Mouse (Mus musculus) cerebellum, adult 9-11 months (tissue): ENCODE measurements around the gene Rexo1.

Experiments
- DNase-seq: peaks from one replicate; pipeline ENCODE4 v3.0.0; 2022

The Rexo1 gene

DNA sequence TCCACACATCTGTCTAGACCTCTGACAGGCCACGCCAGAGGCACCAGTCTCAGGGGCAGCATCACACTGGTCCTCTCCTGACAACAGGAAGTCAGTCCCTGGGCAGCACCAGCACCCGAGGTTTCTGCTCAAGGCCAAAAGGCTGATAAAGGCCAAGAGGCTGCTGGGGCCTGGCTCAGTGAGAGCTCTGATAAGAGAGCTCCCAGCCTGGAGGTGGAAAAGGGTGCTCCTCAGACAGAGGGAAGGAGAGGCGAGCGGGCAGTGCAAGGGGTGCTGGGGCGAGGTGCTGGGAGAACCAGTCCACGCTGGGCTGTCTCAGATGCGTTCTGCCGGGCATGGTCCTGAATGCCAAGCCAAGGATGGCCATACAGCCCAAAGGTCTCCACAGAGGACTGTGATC is 7.8 kb downstream of the Rexo1 start:
- DNase-seq = no peak

DNA sequence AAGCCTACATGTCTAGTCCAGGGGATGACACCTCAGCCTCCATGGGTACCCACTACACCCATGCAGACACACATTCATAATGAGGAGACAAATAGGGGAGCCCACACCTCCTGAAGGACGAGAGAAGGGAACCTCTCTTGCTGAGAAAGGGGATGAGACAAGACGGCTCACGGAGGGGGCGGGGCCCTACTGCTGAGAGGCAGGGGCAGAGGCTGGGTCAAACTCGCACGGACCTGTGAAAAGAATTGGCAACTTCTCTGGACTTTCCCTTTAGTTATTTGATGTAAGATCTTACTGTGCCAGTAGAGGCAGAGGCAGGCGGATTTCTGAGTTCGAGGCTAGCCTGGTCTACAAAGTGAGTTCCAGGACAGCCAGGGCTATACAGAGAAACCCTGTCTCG is 9.0 kb downstream of the Rexo1 start:
- DNase-seq = no peak

DNA sequence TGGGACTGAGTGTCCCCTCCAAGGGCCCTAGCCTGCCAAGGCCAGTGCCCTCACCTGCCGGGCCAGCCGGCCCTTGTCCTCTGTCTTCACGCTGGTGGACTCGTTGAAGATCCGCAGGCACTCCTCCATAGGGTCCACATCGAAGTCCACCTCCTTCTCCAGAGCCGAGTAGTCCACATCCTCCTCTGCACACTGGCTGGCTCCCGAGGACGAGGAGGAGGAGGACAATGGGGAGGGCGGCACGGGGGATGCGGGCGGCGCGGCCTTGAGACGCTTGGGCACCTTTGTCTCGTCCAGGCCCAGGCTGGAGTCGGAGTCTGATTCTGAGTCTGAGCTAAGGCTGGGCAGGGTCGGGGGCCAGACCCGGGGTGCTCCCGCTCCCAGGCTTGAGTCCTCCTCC is 12.1 kb downstream of the Rexo1 start:
- DNase-seq = no peak

DNA sequence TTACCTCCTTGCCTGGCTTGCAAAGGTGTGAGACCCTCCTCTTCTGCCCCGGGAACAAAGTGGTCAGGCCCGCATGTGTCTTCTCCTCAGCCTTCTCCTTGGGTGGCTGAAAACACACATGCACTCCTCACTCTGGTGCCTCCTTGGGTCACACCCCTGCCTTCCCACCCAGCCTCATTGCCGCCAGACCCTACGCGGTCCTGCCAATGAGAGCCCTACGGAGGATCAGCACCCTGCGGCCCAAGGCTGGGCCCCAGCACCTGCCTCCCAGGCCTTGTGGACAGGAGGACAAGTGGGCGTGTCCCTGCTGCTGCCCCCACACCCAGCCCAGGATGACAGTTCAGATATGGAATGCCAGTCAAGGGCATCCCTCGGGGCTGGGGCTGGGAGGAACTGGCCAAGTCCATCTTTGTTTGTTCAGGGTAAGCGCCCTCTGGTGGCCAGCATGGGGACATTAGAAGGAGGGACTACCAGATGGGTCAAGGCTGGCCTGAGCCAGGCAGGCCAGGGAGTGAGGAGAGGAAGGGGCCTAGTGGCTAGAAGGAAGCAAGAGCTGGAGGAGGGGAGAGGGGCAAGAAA is 12.8 kb downstream of the Rexo1 start:
- DNase-seq = peak; percentile 73

DNA sequence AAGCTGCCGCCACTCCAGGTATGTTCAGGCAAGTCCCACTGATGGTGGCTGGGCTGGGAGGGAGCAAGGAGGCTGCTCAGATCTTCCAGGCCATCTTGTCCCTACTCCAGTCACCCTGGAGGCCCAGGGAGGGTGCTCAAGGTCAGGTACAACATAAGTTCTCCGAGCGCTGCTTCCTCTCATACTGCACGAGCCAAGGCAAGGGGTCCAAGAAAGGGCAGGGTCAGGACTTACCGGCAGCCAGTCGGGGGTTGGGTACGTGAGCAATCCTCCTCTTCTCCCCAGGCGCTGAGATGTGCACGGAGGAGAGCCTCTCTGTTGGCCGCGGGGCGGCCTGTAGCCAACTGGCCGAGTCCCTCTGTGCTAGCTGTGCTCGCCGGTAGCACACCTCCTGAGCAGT is 13.8 kb downstream of the Rexo1 start:
- DNase-seq = no peak

DNA sequence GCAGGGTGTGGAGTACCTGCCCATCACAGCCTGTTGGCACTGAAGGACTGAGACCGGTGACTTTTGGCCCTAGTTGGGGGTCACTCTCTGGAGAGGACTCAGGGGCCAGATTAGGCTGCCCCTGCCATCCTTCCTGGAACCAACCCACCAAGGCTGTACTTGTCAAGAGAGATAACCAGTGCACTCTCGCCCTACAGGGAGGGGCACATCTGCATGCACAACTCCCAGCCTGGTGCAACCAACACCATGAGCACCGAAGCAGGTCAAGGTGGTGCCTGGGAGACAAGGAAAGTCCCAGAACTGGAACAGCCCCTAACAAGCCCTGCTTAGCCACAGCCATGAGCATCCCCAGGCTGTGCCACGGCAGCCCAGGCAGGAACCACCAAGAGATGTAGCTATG is 14.4 kb downstream of the Rexo1 start:
- DNase-seq = no peak

DNA sequence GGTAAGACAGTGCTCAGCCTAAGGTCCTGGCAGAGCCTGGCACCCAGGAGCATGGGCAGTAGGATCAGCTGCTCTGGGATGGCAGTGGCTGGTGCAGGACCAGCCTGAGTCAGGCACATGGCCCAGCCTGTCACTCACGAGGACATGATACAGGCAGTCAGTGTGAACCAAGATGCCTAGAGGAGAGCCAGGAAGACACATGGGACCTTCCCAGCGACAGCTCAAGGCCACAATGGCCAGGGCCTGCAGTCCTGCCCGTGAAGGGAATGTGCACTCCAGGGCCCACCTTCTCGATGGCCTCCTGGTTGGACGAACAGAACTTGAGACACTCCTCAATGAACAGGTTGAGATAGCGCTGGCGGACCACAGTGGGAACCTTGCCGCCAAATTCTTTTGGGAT is 15.8 kb downstream of the Rexo1 start:
- DNase-seq = no peak

DNA sequence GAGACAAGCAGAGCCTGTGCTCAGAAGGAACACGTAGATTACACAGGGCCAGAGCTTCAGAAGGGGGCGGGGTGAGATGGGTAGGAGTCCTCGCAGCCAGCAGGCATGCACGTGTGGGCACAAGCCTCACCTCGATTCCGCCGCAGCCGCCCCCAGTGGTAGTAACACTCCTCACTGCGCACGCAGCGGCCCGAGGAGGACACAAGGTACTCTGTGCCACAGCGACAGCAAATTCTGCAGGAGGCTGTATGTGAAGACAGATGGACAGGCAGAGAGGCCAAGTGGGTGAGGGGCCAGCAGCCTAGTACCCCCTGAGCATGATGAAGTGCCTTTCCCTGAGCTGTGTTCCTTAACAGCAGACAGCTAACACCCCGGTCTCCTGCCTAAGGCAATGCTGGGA is 17.5 kb downstream of the Rexo1 start:
- no peak for DNase-seq

DNA sequence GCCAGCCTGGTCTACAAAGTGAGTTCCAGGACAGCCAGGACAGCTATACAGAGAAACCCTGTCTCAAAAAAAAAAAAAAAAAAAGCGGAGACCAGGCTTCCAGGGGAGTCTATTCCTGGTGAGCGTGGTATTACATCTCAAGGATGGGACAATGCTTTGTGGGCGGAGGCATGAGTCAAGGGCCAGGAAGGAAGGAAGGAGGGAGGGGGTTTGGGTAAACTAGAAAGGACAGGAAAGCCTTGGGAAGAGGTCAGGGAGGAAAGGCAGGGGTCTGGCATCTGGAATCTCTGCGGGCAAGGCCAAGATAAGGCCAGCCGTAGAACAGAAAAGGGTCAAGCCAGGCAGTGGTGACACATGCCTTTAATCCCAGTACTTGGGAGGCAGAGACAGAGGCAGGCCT is 21.9 kb downstream of the Rexo1 start:
- DNase-seq = no peak

DNA sequence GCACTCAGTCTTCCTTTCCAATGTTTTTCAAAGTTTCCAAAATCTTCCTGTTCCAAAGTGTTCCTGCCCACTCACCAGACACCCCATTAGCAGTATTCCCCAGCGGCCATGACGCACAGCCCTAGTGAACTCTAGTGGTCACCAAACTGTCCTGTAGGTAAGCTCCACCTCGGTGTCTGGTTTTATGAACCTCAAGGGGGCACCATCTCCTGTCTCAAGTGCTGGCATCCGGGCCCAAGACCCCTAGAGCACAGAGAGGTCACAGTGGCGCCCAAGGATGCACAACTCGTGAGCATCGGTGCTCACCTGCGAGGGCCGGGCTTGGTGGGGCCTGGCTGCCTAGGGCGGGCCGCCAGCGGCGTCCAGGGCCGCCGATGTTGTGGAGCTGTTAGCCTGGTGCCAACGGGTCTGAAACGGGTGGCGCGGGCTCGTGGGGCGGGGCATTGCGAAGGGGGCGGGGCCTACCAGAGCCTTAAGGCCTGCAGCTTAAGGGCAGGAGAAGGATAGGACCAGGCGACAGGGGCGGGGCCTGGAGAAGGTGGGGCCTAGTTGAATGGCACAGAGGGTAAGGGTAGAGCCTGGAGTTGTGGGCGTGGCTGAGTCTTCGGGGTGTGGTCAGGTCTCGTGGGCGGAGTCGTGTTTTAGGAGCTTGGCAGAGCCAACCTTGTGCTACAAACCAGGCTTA is 22.5 kb downstream of the Rexo1 start, which contains the start of gene Atp8b3:
Gene Atp8b3, minus strand, starts transcription at position 415 of the 685 bp plus-strand sequence.
- DNase-seq = peak; percentile 47

DNA sequence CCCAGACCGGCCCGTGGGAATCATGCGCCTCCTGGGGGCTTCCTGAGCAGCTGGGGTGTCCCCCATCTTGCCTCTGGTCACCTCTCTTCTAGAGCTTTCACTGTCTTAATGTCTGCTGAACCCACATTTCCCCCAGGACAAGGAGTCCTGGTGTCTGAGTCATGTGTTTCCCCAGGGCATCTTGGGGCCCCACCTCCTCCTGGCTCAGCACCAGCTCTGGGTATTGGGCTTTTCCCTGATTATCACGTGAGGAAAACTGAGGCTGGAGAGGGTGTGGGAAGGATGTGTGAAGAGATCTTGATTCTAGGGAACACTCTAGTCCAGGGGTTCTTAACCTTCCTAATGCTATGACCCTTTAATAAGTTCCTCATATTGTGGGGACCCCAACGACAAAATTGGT is 23.2 kb downstream of the Rexo1 start:
- no peak for DNase-seq

DNA sequence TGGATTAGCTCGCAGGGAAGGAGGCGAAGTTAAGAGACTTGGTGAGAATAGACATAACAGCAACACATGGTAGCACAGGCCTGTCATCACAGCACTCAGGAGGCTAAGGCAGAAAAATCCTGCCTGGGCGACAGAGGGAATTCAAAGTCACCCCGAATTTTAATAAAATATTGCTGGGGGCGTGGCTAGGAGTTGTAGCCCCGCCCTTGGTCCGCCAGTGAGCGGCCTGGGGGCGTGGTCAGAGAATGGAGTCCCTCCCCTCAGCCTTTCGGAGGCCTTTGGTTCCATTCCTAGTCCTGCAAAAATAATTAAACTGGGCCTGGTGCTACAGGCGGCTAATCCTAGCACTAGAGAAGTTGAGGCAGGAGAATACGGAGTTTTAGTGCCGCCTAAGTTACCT is 25.6 kb downstream of the Rexo1 start:
- DNase-seq = no peak

DNA sequence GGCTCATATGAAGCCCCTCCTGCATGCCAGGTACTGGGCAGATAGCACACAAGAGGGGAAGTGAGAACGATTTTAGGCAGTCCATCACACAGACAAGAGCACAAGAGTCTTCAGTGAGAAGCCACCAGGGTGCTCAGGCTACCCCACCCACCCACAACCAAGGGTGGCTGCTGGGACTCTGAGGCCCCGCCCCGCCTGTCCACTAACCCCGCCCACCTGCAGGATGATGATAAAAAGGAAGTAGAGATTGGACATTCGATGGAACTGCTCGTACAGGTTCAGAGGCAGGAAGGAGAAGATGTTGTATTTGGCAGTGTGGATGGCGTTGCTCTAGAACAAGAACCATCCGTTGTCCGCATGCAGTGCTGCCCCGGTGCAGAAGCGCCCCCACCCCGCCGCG is 26.3 kb downstream of the Rexo1 start:
- DNase-seq = no peak

DNA sequence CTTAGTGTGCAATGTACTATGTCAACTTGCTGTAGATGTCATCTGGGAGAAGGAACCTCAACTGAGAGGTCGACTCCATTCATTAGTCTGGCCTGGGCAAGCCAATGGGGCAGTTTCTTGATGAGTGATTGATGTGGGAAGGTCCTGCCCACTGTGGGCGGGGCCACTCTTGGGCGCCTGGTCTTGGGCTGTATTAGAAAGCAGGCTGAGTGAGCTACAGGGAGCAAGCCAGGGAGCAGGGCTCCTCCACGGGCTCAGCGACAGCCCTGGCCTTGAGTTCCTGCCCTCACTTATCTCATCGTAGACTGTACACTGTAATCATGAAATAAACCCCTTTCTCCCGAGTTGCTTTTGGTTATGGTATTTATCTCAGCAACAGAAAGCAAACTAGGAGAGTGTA is 27.7 kb downstream of the Rexo1 start:
- DNase-seq = no peak

DNA sequence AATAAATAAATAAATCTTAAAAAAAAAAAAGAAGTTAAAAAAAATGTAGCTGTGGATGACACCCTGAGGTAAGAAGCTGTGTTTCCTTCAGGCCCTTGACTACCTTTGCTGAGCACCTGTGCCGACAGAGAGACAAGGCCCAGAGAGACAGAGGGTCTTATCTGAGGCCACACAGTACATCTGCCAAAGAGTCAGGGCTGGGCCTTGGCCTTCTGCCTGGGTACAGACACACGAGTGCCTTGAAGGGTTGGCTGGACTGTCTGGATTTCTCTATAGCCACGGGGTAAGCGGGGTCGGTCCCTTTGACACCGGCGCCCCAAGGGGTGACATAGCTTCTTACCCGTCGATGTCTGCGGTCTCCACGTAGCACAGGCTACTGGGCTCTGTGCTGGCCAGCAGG is 28.6 kb downstream of the Rexo1 start:
- DNase-seq = no peak

DNA sequence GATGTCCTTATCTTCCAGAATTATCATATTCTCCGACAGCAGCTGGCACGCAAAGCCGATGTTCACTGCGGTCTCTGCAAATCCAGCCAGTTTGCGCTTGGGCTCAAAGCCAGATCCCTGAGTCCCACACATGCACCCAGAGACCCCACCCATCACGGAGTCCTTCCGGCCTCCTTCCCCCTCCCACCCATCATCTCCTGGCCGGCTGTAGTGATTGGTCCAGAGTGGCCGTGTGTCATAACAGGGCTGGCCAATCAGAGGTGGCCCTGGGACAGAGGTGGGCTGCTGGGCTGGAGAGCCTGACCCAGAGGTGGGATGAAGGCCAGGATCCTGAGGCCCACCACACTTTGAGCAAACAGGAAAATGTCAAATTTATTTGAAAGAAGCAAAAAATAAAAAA is 35.2 kb downstream of the Rexo1 start:
- DNase-seq = no peak

DNA sequence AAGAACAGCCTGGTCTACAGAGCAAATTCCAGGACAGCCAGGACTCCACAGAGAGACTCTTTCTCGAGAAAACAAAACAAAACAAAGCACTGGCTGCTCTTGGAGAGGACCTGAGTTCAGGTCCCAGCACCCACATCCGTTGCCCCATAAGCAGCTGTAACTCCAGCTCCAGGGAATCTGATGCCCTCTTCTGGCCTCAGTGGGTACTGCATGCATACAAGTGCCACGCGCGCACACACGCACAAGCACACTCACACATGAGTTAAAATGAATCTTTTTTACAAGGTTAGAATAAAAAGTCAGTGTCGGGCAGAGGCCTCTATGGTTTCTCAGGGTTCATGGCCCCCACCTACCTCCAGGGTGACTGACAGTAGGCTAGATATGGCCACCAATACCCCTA is 38.1 kb downstream of the Rexo1 start:
- DNase-seq = no peak

DNA sequence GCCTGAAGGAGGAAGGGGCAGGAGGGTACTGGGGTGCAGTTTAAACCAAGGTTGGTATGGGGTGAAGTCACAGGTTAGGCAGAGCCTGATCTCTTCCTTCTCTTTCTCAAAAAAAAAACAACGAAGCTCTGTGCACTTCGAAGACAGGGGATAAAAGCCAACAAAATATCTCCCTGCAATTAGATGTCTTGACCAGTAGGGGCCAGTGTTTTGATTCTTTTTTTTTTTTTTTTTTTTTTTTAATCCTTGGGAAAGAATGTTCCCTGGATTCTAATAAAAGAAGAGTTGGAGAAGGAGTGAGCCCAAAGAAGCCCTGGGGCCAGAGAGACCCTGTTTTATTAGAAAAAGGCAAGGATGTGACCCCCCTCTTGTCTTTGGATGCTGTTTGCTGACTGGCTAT is 42.1 kb downstream of the Rexo1 start:
- no peak for DNase-seq

DNA sequence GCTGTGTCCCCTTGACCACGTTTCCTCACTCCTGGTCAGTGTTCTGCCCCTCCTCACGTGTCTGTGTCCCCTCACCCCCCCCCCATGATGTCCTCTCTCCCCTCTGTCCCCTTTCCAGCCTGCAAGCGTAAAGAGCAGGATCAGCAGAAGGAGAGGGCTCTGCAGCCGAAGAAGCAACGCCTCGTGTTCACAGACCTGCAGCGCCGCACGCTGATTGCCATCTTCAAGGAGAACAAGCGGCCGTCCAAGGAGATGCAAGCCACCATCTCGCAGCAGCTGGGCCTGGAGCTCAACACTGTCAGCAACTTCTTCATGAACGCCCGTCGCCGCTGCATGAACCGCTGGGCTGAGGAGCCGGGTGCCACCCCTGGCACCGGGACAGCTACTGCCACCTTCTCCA is 47.6 kb downstream of the Rexo1 start:
- no peak for DNase-seq

DNA sequence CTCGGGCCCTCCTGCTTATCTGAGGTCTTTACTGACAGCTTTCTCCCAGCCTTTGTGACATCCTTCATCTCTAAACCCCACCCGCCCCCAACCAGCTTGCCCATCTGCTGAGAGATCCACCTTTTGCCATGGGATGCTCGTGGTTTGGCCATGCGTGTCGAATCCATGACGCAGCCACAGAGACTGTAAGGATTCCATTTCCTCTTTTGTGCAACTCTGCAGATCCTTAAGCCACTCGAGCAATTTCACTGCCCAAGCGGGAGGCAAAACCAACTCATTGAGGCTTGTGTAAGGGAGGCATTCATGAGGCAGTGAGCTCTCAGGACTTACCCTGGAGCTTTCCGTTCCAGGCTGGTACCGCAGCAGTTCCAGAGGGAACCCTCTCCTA is 51.1 kb downstream of the Rexo1 start:
- no peak for DNase-seq

DNA sequence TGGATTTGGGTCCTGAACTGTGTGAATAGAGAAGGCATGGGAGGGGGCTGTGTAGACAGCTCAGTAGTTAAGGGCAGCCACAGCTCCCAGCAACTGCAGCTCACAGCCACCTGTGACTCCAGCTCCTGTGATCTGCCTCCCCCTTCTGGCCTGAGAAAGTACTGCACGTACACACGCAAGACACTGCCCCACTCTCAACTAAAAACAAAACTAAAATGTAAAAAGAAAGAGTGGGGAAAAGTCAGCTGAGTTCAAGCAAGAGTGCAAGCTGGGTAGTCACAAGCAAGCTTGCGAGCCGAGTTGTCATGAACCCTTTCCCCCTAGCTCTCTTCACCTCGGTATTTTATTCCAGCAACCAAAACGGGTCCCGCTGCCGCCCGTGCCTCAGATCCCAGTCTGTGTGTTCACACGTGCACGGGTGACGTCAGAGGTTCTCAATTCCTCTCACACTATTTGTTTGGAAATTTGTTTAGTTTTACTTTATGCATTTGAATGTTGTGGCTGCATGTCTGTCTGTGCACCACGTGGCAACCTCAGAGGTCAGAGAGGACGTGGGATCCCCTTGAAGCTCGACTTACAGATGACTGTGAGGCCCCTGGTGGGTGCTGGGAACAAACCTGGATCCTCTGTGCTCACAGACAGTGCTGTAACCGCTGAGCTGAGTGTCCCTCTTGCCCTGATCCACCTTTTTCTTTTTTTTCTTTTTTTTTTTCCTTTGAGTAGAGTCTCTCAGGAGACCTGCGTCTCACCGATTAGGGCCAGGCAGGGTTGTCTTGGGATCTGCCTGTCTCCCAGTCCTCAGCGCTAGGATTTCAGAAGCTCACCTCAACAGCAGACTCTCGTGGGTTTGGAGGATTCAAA is 51.7 kb downstream of the Rexo1 start:
- peak; percentile 64 for DNase-seq

DNA sequence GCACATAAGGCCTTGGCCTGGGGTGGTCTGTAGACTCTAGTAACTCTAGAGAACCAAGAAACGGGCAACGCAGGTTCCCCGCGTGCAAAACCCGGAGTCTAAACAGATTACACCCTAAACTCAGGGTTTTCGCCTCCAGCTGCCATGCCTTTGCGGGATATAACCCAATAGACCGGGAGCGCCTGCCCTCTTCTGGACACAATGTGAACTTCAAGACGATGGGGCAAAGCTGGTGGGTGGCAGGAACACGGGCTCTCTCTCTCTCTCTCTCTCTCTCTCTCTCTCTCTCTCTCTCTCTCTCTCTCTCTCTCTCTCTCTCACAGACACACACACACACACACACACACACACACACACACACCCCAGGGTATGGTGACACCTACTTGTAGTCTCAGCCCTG is 55.1 kb downstream of the Rexo1 start:
- peak; percentile 30 for DNase-seq

DNA sequence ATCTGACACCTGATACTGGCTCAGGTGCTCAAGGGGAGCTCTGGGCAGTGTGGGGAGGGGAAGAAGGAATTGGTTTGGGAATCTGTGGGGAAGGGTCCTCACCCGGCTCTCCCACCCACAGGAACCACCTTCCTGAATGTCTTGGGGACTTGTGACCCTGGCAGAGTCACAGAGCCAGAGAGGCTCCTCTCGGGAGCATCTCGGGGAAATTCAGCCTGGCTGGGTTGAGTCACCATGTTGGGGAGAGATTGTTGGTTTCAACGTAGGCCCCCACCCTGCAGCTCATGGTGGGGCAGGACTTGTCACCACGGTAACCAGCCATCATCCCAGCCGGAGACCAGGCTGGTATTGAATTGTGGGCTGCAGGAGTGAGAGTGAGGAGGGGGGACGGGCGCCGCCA is 56.6 kb downstream of the Rexo1 start:
- DNase-seq = no peak

DNA sequence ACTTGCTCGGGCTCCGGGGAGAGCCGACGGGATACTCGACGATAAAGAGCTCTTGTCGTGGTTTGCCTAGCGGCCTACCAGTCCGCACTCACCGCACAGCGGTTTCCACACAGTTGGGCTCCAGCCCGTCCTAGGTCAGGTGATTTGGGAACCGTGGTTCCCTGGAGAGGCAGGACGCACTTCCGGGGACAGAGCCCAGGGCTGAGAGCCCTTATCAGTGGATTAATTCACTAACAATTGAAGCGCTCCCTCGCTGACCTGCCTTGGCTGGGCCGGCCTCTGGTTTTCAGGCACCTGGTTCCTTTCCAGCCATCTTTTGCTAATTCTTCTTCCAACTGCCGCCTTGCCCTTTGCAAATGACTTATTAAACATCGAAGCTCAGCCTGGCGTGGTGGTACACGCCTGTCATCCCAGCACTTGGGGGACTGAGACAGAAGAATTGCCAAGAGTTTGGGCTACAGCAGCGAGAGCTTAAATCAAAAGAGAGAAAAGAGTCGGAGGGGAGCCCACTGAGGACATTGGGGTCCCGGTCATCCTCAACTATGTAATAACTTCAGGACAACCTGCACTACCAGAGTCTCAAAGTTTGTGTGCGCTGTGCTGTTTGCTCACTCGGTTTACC is 57.6 kb downstream of the Rexo1 start:
- DNase-seq = no peak
